Mouse (Mus musculus) frontal cortex, adult (tissue): ENCODE data around the gene Cd6.
A peak's percentile ranks its signal among the peaks of the same experiment; 100 is the strongest.

Experiments used
- ATAC-seq: cut with Nextera tagmentation; 2 replicates; pipeline ENCODE4 v1.9.2; 2017; ENCODE audit warnings: mild to moderate bottlenecking, moderate library complexity, mixed read lengths; ENCODE audit not compliant: low TSS enrichment

Cd6 gene

DNA sequence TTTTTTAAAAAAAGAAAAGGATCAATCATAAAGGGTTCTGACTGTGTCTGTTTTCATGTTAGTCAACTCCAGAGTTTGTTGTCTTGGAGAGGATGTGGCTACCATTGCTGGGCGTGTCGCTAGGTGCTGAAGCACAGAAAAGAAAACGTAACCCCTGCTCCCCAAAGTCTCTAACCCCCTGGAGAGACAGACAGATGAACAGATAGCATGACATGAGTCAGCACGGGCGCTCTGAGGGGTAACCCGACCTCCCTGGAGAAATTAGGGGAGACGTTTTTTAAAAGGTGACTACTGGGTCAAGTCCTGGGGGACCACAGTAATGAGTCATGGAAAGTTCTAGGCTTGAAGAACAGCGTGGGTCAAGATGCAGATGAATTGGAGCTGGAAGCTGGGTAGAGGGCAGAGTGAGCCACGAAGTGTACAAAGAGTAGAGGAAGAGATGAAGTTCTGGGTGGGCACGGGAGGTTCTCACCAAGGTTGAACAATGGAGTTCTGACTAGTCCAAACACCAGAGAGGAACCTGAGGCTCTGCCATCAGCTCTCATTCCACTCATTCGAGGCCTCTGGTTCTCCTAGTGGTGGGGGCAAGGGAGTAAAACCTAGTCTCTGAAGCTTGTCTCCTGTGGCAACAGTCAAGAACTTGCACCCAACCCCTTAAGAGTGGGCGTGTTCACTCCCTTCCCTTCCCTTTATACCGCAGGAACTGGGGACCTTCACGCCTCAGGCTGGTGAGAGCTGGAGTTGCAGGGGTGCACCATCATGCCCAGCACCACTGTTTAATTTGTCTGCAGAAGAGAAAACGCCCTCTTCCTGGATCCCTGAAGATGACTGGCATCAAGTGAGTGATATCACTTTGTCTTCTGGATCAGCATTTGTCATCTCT lies 9.4 kb upstream of the Cd6 start, which contains the start of gene Slc15a3:
Gene Slc15a3, plus strand, starts transcription at position 718 of the 883 bp plus-strand sequence.
- ATAC-seq, result no peak

DNA sequence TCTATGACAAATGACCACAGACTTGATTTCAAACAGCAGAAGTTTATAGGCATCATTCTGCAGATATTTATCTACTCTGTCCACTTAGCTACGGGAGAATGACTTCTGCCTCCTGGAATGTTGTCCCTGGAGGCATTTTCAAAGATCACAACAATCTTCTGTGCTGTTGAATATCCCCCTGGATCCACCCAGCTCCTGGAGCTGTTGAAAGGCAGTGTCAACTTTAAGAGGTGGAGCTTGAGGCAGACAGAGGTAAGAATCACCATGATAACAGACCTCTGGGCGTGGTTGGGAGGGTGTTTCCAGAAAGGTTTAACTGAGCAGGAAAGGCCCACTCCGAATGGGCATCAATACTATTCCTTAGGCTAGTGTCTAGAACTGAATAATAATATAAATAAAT lies 5.8 kb upstream of the Cd6 start:
- ATAC-seq, result no peak

DNA sequence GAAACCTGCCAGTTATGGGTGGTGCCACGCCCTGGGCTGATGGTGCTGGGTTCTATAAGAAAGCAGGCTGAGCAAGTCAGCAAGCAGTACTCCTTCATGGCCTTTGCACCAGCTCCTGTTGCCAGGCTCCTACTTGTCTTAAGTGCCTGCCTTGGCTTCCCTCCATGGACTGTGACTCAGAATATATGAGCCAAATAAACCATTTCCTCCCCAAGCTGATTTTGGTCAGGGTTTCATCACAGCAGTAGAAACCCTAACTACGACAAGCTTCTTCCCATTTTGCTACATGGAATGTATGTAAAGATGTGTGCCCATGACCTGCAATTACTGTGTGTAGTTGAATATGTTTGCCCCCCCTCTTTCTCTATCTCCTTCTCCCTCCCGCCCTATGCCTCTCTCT lies 3.8 kb upstream of the Cd6 start:
- no peak for ATAC-seq

DNA sequence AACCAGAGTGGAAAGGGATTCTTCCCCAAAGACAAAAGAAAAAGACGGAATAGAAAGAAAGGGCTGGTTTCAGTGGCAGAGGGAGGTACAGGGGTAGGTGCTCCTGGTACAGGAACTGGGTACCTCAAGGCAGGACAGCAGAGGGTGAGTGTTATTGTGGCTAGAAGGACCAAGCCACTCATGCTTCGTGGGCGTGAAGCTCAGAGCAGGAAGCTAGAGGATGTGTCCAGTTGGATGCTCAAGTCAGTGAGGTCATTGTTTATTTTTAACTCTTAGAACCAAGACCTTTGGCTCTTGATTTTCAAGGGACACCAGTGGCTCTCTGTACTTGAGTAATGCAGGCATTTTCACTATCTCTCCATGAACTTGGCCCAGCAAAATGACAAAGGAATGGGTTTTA lies 2.2 kb upstream of the Cd6 start:
- ATAC-seq, result no peak

DNA sequence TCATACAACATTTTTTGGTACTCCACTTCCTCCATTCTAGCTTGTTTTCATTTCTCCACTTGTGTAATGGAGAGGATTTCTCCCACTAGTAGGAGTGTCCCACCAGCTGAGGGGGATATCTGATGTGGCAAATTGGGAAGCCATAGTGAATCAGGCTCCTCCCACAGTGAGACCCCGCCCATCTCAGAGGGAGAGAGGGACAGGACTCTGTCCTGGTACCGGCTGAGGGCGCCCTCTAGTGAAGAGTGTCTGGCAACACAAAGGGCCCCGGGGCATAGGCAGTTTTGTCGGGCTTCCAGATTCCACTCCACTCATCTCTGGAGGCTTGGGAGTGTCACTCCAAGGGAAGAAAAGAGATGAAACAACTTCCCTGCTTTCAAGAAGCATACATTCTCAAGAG lies 1.6 kb upstream of the Cd6 start:
- ATAC-seq, result peak; percentile 69; the same call in 1 of the 2 replicates

DNA sequence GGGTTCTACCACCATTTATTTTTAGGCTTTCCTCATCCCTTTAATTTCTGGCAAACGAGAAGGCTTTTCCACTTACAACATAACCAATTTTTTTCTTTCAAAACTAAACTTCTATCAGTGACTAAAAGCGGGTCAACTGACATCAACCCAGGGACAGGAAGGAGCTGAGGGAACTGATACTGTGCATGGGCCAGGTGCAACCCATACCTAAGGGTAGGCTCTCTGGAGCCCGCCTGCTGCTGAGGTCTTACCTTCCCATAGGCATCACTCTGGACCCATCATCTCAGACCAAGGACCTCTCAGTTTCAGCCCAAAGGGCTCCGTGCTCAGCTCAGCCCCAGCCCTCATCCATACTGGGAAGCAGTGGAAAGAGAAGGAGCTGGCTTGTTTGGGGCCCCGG lies 1.5 kb downstream of the Cd6 start:
- no peak for ATAC-seq

DNA sequence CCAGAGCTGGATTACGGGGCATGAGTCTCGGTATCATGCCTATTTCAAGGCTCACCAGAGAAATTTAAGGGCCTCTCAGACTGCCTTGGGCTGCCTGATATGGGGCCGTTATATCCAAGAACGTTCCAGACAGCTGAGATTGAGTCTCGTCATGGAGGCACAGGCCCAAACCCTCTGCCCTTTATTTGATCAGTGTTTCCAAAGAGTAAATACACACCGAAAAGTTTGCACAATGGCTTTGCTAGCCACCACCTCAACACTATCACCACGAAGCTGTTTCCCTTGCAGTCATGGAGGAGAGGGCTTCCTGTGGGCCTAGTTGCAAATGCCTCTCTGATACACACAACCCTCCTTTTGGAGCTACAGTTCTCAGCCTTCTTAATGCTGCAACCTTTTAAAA lies 5.8 kb downstream of the Cd6 start:
- ATAC-seq, result no peak

DNA sequence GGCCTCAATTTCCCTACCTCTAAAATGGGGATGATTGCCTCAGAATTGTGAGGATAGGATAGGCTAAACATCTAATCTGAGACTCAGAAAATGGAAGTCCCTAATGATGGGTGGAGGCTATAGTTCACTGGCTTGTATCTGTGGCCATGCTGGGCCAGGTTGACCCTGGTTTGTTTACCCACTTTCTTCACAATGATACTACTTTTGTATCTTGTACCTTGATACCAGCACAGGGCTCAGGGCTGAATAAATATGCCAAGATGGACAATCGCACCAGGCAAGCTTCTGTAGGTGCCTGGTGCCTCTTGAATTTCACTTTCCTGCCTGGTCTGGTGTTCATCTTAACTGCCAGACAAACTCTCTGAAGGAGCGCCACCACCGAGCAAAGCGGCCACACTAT lies 7.3 kb downstream of the Cd6 start:
- ATAC-seq, result no peak

DNA sequence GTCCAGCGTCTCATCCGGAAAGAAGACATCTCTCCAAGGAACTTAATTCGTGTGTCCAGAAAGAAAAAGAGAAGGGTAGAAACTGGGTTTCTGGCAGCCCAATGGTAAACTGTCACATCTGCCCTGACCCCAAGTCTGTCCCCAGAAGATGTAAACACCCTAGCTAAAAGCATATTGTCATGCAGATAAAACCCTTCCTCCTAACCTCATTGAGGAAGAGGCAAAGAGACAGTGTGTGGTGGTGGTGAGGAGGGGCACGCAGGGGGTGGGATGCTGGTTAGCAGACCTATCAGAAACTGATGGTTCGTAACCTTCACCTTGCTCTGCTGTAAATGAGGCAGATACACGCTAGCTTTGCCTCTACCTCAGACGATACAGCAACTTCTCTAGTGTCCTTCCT lies 8.5 kb downstream of the Cd6 start:
- ATAC-seq, result no peak

DNA sequence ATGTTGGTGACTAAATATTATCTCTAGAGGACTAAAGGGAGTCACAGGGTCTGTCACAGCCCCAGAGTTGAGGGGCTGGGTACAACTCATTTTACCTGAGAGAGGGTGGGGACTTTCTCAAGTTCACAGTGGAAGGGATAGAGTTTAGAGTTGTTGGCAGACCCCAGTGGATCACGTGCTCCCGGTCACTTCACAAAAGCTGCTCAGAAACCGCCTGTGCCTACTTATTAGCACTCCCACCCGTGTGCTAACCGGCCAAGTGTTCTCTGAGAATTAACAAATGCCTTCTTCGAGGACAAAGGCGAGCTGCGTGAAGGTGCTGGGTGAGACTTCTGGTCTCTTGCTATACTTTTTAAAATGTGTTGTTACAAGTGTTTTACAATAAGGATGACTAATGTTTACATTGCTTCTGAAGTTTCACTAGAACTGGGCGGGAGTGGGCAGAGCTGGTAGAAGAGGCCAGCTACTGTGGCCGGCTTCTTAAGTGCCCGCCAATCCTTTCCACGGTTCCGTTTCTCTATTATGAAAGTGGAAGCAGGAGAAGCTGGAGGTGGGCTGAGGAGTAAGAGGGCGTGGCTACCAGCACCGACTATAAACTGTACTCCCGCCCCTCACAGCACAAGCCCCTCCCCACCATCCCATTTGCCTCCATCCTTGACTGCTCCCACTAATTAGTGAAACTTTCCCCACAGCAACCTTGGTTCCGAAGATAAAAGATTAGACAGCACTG lies 11.5 kb downstream of the Cd6 start:
- ATAC-seq, result peak; percentile 78; the same call in 1 of the 2 replicates

DNA sequence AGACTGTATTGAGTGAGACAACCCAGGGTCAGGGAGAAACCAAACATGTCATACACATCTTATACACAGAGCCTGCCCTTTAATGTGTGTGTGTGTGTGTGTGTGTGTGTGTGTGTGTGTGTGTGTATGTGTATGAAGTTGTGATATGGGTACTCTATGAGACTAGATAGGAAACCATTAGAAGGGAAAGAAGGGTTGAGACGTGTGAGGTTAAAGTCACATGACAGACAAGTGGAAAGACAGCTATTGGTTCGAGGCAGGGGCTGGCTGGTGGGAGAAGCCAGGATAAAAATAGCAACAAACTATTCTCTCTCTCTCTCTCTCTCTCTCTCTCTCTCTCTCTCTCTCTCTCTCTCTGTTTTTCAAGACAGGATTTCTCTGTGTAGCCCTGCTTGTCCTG lies 13.4 kb downstream of the Cd6 start:
- ATAC-seq, result no peak

DNA sequence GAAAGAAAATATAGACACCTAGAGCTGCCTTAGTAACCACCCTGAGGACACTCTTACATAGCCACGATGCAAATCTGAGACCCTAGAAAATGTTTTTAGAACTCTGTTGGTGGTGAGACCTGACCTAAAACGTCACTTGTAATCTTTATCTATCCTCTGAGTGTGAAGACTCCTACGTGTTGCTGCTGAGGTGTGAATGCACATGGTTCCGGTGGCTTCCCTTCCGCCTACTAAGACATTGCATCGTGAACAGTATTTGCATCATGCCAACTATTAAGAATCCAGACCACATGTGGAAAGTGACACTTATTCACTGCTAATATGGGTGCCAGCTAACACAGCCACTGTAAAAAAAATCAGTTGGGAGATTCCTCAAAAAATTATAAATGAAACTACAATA lies 14.0 kb downstream of the Cd6 start:
- ATAC-seq, result no peak

DNA sequence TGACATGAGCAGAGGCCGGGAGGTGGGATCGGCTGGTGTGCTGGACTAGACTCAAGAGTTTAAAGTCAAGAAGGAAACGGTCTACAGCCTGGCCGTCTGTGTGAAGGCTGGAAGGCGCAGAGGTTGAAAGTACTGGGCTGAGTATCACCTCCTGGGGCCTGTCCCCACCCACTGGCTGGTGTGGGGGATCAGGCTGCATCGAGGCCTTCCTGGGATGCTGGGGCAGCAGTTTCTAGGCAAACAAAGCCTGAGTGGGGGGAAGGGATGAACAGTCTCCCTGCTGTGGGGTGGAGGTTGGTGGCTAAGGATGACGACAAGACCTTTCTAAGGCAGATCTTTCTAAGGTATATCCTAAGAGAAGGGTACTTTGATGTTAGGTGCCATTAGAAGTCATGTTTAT lies 16.0 kb downstream of the Cd6 start:
- no peak for ATAC-seq

DNA sequence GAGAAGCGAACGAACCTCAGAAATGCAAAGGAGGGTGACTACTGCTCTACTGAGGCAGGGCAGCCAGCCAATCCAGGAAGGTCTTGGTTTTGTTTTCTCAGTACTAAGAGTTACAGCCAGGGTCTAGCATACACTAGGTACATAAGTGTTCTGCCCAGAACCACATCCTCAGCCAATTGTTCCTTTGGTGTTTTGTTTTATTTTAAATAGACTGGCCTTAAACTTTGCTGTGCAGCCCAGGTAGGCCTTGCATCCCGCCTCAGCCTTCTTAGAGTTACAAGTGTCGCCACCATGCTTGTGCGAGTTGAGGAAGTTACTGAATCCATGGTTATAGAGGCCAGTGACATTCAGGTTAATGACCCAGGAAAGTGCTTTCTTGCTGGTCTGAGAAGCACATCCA lies 16.8 kb downstream of the Cd6 start:
- ATAC-seq, result no peak

DNA sequence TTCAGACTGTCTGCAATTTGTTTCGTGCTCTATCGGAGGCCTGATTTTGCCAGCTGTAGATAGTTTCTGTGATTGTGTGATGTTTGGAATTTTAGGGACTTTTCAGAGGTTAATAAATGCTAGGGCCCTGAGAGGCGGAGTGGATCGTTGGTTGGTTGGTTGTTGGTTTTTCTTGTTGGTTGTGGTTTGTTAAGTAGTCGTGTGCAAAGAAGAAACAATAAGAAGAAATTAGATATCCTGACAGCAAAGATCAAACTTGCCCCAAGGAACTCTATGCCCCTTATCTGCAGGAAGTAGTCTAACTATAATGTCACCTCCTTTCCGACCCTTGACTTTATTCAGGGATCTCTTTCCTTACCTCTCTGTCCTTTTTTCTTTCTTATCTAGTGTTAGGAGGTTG lies 18.4 kb downstream of the Cd6 start:
- no peak for ATAC-seq

DNA sequence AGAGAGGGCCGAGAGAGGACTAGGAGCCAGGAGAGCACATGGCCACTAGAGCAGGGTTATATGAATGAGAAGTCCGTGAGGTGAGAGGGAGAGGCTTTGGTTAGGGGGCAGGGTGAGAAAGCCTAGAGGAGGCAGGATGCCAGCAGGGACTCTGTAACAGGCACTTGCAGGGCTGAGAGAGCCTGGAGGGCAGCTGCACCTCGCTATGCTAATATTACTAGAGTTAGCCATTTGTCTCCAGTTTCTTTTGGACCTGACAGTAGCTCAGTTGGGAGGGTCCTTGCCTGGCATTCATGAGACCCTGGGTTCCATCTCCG lies 19.7 kb downstream of the Cd6 start:
- ATAC-seq, result no peak

DNA sequence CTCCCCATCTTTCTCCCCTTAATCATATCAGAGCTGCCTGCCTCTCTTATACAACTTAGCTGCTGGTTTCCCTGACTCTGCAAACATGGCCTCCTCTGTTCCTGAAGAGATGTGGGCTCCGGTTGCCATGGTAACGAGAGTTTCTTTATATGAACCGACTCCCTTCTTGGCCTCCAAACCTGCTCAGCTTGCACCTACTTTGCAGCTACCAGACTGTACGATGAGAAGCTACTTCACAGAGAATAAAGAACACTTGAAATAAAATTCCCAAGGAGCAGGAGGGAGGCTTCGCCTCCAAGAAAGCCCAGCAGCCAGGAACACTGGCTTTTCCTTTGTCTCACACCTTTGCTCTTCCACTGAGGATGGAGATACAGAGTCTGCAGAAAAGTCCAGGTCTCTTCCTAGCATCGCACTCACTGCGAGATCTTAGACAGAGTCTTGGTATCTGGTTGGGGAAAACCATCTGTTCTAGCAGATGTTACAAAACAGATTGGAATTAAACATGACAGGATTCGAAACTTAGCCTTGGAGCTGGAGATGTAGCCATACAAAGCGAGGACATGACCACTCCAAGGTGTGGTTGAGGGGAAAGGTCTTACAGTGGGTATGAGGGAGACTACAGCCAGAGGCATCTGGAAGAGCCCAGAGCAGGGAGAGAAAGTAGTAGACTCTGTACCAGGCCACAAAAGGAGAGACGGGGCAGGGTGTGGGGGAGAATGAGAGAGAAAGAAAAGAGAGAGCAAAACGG lies 20.3 kb downstream of the Cd6 start:
- peak; percentile 94 for ATAC-seq

DNA sequence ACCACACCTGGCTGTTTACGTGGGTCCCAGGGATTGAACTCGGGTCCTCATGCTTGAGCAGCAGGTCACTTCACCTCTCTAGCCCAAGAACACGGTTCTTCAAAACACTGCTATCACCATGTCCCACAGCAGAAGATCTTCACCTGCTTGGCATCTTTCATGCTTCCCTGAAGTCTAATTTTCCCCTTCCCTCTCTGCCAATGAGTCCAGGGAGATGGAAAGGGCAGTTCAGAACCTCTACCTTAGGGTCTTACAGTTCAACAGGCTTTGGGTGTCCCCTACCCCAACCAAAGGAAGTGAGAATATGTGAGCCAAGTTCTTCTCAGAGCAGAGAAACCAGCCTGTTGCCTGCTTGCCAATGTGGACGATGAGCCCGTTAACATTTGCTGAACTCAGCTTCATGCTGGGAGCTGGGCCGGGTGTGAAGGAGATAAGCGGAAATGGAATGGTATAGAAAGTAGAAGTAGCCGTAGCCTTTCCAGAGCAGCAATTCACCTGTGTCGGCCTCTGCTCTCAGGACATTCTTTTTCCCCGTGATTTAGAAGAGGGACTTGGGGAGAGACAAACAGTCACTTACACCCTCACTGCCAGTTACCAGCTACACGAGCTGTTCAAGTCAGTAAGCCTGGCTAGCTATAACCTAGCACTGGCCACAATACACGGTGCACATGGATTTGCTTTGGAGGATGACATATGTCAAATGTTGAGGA lies 21.2 kb downstream of the Cd6 start:
- ATAC-seq, result no peak

DNA sequence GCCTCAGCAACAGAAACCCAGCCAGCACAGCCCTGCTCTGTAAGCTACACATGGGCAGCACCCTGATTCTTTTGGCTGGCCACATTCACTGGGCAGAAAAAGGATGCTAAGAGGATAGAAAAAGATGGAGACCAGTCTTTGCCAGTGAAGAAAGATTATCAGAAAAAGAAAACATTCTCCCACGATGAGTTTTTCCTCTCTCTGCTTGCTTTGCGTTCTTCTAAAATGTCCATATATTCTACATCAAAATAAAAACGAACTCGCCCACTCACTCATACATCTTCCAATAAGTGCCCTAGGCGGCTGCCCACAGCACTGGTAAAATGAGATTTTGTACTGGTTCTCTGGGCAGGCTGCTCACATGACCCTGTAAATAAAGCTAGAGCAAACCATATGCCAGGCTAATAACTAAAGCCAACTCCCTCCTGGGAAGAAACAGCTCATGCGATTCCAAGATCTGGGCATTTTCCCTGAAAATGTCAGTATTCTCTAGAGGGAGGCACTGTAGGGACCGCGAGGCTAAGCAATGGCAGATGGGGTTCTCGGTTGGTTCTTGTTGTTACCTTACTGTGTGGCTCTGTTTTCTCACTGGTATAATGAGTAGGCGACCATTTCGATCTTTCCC lies 24.1 kb downstream of the Cd6 start:
- no peak for ATAC-seq

DNA sequence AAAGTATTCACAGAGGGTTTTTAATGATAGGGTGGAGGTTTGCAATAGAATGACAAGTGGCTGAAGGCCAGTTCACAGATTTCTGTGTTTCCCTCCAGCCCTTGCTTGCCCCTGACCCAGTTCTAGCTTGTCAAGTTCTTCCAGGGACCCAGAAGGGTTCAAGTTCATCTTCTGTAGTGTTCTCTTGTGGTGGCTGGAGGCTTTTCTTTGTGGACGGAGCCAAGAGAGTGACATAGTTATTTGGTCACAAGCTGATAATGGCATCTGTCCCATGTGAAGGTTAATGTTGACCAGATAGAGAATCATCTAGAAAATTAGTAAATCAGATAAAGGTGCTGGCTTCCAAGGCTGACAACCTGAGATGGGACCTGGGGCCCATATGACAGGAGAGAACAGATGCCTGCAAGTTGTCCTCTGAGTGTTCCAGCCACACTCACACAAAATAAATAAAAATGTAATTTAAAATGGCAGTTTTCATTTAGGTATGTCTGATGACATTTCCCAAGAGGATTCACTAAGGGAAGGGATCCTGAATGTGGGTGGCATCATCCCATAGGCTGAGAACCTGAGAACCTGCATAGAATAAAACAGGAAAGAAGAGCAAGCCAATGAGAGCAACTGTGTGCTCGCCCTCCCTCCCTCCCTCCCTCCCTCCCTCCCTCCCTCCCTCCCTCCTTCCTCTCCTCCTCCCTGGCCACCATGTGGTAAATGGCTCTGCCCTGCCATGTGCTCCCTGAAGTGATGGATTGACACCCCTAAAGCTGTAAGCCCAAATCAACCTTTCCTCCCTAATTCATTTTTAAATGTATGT lies 24.8 kb downstream of the Cd6 start:
- ATAC-seq, result no peak

DNA sequence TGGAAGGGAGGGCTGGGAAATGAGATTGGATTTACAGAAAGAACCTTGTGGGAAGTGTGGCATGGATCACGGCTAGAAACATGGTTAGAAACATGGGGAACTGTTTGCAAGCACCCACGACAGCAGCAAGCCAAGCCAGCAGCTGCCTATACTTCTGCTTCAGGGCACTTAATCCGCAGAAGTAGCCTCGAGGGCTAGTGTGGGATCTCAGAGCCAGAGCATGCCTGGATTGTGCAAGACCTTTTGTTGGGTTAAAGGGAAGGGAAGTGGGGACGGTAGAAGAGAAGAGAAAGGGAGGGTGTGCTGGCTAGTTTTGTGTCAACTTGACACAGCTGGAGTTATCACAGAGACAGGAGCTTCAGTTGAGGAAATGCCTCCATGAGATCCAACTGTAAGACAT lies 26.1 kb downstream of the Cd6 start:
- no peak for ATAC-seq
